8 mouse cellular contexts compared by ENCODE assay signal in the genomic region with DNA sequence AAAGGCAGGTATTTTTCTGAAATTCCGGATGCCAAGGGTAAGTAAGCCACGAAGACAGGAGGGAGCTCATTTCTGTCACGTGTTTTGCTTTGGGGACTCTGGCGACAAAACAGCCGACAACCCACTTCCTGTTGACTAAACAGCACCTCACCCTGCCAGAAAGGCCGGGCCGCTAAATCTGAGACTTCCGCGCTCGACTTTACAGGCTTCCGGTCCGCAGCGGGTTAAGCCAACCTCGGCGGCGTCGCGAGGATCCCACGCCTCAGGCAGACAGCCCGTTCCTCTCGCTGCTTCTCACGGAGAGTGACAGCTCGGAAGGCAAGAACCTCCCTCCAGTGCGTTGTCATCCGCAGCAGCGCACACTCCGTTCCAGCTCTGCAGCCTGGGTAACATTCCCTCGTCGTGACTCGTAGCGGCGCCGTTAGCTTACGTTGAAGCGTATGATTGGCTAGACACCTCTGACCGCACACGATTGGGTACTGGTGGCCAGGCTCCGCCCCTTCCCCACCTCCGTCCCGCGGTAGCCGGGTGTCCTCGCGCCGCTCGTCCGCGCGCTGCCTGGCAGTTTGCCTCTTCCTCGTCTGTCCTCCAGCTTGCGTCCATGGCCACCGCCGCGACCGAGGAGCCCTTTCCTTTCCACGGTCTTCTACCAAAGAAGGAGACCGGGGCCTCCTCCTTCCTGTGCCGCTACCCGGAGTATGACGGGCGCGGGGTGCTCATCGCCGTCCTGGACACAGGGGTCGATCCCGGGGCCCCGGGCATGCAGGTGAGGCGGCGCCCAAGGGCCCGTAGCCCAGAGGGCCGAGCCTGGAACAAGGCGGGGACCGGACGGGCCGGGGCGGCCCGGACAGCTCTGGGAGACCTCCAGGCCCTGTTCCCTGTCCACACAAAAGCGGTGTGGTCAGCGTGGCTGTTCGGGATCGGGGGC. TPM values are rescaled to one million over a fixed set of nuclear protein-coding genes. Genes with fewer than 3 reads are reported as not detected.
DNase-seq lines count a peak whose midpoint lies in the region; ATAC-seq and TF ChIP-seq lines count a peak whose summit lies in the region.

A gene (plus strand): TSS at position 160 of the 928 bp plus-strand sequence.

- no peak for TF ChIP-seq CTCF in bone marrow macrophage, adult 2 months (IDR thresholded peaks at IDR 0.05; ENCODE audit: low read depth, low read length)
- no peak for TF ChIP-seq CTCF in embryonic fibroblast, embryonic 13.5 days (IDR thresholded peaks at IDR 0.05; ENCODE audit: borderline replicate concordance, insufficient read depth, low read length)

- no peaks in the 10 kb centered on the region for H3K27me3 ChIP-seq in kidney, embryonic 14.5 days (ENCODE audit: control insufficient read depth, insufficient read depth, low read length)
- H3K27me3 ChIP-seq in limb, embryonic 15.5 days, result no peaks in the 10 kb centered on the region

- no peaks in the 10 kb centered on the region for H3K9me3 ChIP-seq in kidney, embryonic 14.5 days (ENCODE audit: control insufficient read depth, low read length)
- no peaks in the 10 kb centered on the region for H3K9me3 ChIP-seq in limb, embryonic 15.5 days

- H3K4me1 ChIP-seq in bone marrow macrophage, adult 2 months (ENCODE audit: control insufficient read depth, insufficient read depth, low read length), result peaks cover 8% of the 10 kb centered on the region
- H3K4me1 ChIP-seq in embryonic fibroblast, embryonic 13.5 days (ENCODE audit: control insufficient read depth, insufficient read depth, low read length), result no peaks in the 10 kb centered on the region; the same call in 1 of the 2 replicates
- peaks cover 9% of the 10 kb centered on the region; the same call in 1 of the 2 replicates for H3K4me1 ChIP-seq in kidney, embryonic 14.5 days (ENCODE audit: control insufficient read depth, insufficient read depth, low read length)
- 0 out of 2 replicates have a peak, but pooled peaks cover 8% of the 10 kb centered on the region for H3K4me1 ChIP-seq in limb, embryonic 15.5 days

- TF ChIP-seq POLR2A in bone marrow macrophage, adult 2 months (IDR thresholded peaks at IDR 0.05; ENCODE audit: borderline replicate concordance, low read depth, low read length), result no peak
- TF ChIP-seq POLR2A in embryonic fibroblast, embryonic 13.5 days (IDR thresholded peaks at IDR 0.05; ENCODE audit: low read depth, low read length), result peak; percentile 88

- H3K36me3 ChIP-seq in kidney, embryonic 14.5 days (ENCODE audit: control insufficient read depth, insufficient read depth, low read length), result no peaks in the 10 kb centered on the region
- H3K36me3 ChIP-seq in limb, embryonic 15.5 days, result no peaks in the 10 kb centered on the region

- H3K27ac ChIP-seq in bone marrow macrophage, adult 2 months (ENCODE audit: insufficient read depth, low read depth, low read length), result peak within 1 kb of the TSS; percentile 85
- peak within 1 kb of the TSS; percentile 74 for H3K27ac ChIP-seq in embryonic fibroblast, embryonic 13.5 days (ENCODE audit: insufficient read depth, low read length)
- H3K27ac ChIP-seq in kidney, embryonic 14.5 days (ENCODE audit: low read depth, low read length), result peak within 1 kb of the TSS; percentile 95
- peak within 1 kb of the TSS; percentile 98 for H3K27ac ChIP-seq in limb, embryonic 15.5 days

- DNase-seq in A20 (ENCODE audit: low read depth, low spot score), result peak; percentile 98
- DNase-seq in heart, adult 9 months (ENCODE audit: low spot score in 2 of 2), result peak; percentile 98 to 99
- DNase-seq in monocyte, adult 2 months (ENCODE audit: low read depth in 1 of 2, low spot score in 2 of 2), result peak; percentile 85 to 91
- peak; percentile 94 to 96 for DNase-seq in spleen, postnatal 36 days (ENCODE audit: low spot score in 2 of 2)

- peak; percentile 100 for ATAC-seq in kidney, embryonic 14.5 days (ENCODE audit: low FRiP score, low TSS enrichment)
- ATAC-seq in limb, embryonic 15.5 days (ENCODE audit: insufficient number of reproducible peaks, low FRiP score, low TSS enrichment, low read depth), result peak; percentile 100

- H3K4me2 ChIP-seq in kidney, embryonic 14.5 days (replicated peaks; ENCODE audit: low read depth, low read length), result peak within 1 kb of the TSS; percentile 61
- H3K4me2 ChIP-seq in limb, embryonic 15.5 days, result peak within 1 kb of the TSS; percentile 54

- peak within 1 kb of the TSS; percentile 65 for H3K4me3 ChIP-seq in bone marrow macrophage, adult 2 months (ENCODE audit: insufficient read depth, low read length)
- H3K4me3 ChIP-seq in embryonic fibroblast, embryonic 13.5 days (ENCODE audit: insufficient read depth, low read length), result peak within 1 kb of the TSS; percentile 74
- peak within 1 kb of the TSS; percentile 99 for H3K4me3 ChIP-seq in kidney, embryonic 14.5 days (ENCODE audit: low read length)
- peak within 1 kb of the TSS; percentile 65 for H3K4me3 ChIP-seq in limb, embryonic 15.5 days

- WGBS in kidney, embryonic 14.5 days, result under 1% methylated on average over 78 of the region's 81 CpGs
- under 1% methylated on average over 81 of the region's 81 CpGs for WGBS in limb, embryonic 15.5 days

- peak within 1 kb of the TSS; percentile 97 for H3K9ac ChIP-seq in kidney, embryonic 14.5 days (ENCODE audit: low read depth, low read length)
- H3K9ac ChIP-seq in limb, embryonic 15.5 days, result peak within 1 kb of the TSS; percentile 97

RNA-seq across cellular contexts. Expression of the gene that starts here (rescaled TPM):
- polyA plus RNA-seq in bone marrow macrophage, adult 2 months (2012; ENCODE audit: insufficient read depth, insufficient read length, missing spikeins), result 57.1 and 58.7 TPM in 2 replicates
- polyA plus RNA-seq in embryonic fibroblast, embryonic 13.5 days (2011; ENCODE audit: insufficient read length, low read depth, missing spikeins), result 80.4 and 87.1 TPM in 2 replicates
- 41.2 and 63.0 TPM in 2 replicates for polyA plus RNA-seq in kidney, embryonic 14.5 days (2014; fragmentation: Nextera tagmentation; extraction: Ambion mirVana)
- 56.5 and 58.7 TPM in 2 replicates for polyA plus RNA-seq in limb, embryonic 15.5 days (2015; fragmentation: Nextera tagmentation; extraction: Ambion mirVana)

Comparison
In these comparisons a context has a peak if more than half of its experiments do, and no peak if none do; other contexts are left out.
1. Peak in every context shown above with its lines: DNase-seq, ATAC-seq, H3K4me3 ChIP-seq and H3K27ac ChIP-seq.